Mouse (Mus musculus) cerebellum, adult 2 months (tissue): Measurements from ENCODE around the gene Gm42674.

Experiments used
- CTCF ChIP-seq: fragments of 200-500 bp; IDR thresholded peaks from 2 replicates; pipeline ENCODE4 v1.5.1; 2011; ENCODE audit warnings: low read depth, mild to moderate bottlenecking, control low read depth, low read length, moderate library complexity, borderline replicate concordance; ENCODE audit not compliant: insufficient read depth
- POLR2A ChIP-seq: fragments of 200-500 bp; IDR thresholded peaks from 2 replicates; pipeline ENCODE4 v1.6.1; 2011; ENCODE audit warnings: low read length, control low read depth, borderline replicate concordance; ENCODE audit not compliant: insufficient read depth

- no peak for TF ChIP-seq POLR2A
- TF ChIP-seq CTCF = no peak
These were observed 17.8 kb upstream of the Gm42674 start for GRCm38 (mm10) chr3:90583893-90584292.
